Mouse (Mus musculus): ENCODE data around the gene Bckdhb. TPM values are rescaled to one million over a fixed set of nuclear protein-coding genes. Genes with fewer than 3 reads are reported as not detected.

The Bckdhb gene
- polyA plus RNA-seq, 1 experiment from 2014 or later: 34.8 TPM

Other genes with a start within 250 kb of the Bckdhb start
- 3.0 and 3.1 TPM in 2 replicates for gene Elovl4, start 118.9 kb upstream of the Bckdhb start, polyA plus RNA-seq (2014; fragmentation: Nextera tagmentation; extraction: Ambion mirVana)
- gene Ttk, start 90.5 kb upstream of the Bckdhb start, polyA plus RNA-seq (2014; fragmentation: Nextera tagmentation; extraction: Ambion mirVana): 34.7 and 35.6 TPM in 2 replicates

Data from liver, embryonic 11.5 days (tissue).